Mouse (Mus musculus) naive thymus-derived CD4-positive, alpha-beta T cell, adult 2 months (primary cell): ENCODE data around the gene Lrrc27.

Experiments used
- DNase-seq: peaks from one replicate; pipeline ENCODE4 v3.0.0-alpha.2; 2011; ENCODE audit warnings: low read depth

Lrrc27 gene

DNA sequence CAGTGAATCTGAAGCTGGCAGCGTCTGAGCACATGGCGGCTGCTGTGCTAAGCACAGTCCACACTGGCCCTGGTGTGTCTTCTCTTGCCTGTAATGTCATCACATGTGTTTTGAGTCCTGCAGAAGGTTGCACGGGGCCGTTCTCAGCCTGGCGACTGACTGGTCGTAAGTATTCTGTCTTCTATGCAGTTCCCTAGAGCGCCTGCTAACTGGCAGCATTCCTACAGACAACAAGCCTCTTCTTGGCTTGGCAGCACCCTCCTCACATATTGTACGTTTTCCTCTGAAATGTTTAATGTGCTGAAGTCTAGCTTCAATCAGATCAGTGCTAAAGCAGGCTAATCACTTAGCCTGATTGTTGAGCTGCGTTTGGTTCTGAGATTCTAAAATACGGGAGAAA lies 62.8 kb downstream of the Lrrc27 start:
- DNase-seq: no peak

- no peak for DNase-seq
Observed at GRCm38 (mm10) chr7:139276150-139276549, 63.4 kb downstream of the Lrrc27 start.

GRCm38 (mm10) chr7:139277536-139277935 lies 64.7 kb downstream of the Lrrc27 start:
- DNase-seq: no peak

DNA sequence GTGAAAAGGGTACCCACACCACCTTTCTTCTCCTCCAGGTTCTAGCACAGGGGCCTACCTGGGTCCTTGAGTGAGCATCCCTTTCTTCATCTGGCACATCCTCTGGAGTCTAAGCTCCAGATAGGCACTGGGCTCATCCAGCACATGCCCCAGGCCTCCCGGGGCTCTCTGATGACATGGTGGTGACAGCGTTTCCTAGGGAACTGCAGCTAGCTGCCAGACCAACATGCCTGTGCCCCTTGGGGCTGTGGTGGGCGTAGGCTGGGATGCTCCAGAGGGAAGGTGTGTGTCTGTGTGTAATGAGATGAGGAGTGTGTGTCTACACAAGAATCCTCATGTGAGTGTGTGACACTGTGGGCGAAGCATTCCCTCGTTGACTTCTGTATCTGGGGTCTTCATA lies 66.8 kb downstream of the Lrrc27 start:
- no peak for DNase-seq

DNA sequence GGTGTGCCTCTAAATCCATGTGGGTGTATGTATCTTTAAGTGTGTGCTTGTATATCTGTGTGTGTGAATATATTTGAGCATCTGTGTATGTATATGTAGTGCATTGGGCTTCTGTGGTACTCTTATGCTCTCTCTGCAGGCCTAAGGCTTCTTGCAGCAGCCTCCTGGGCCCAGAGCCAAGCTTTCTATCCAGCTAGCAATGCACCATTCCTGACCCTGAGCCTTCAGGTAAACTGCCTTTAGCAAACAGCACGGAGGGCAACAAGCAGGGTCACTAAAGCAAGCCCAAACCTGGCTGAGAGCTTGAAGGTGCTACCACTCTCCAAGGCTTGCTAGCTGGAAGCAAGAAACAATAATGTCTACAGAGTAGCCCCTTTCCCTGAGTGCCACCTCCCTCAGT lies 67.3 kb downstream of the Lrrc27 start:
- no peak for DNase-seq

DNA sequence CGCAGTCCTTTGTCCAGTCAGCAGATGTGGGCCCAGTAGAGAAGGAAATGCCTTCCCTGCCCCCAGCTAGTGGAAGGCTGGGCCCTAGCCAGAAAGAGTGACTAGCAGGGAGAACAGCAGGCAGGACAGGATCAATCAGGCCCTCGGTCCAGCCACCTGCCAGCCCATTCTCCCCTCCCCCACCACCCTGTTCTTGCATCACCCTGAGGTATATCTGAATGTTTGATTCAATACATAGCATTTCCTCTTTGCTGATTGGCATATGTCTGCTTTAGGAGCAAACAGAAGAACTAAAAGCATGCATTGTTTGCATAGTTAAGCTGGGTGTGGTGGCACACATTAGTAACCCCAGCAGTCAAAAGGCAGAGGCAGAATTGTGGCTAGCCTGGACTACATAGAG lies 68.4 kb downstream of the Lrrc27 start:
- no peak for DNase-seq

DNA sequence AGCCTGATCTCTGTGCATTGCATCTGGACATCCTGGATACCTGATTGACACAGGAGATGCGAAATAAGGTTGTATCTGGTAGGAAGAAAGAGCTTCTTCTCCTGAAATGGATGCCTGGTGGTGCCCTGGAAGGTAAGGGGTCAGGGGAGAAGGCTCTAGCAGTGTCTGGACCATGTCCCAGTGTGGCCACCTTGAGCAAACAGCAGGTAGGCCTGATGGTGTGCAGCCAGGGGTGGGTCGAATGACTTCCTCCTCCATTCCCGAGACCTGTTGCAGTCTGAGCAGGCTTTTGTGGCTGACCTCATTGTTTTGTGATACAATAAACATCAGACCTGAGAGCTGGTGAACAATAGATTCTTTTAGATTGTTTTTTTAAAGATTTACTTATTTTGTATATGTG lies 69.2 kb downstream of the Lrrc27 start:
- no peak for DNase-seq

DNA sequence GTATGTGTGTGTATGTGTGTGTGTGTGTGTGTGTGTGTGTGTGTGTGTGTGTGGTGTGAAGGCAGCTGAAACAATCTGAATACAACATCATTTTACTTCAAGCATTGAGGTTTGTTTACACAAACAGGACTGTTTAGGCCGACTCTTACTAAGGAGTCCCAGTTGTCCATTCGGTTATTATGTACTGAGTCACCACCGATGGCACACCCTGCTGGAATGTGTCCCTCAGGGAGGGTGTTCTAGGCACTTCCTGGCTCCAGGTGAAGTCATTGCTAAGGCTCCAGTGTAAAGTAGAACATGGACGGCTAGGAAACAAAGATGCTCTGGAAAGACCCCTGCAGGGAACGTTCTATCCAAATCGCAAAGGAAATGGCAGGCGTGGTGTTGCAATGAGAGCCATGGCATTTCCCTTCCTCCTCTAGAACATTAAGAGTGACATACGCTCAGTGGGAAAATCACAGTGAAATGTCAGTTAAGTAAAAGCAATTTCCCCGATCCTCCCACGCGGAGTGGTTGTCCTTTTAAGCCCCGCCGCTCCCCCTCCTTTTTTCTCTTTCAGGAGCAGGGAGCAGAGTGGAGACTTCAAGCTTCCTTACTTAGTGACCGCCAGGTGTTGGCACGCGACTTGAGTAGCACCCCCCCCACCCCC lies 72.6 kb downstream of the Lrrc27 start:
- DNase-seq: no peak

DNA sequence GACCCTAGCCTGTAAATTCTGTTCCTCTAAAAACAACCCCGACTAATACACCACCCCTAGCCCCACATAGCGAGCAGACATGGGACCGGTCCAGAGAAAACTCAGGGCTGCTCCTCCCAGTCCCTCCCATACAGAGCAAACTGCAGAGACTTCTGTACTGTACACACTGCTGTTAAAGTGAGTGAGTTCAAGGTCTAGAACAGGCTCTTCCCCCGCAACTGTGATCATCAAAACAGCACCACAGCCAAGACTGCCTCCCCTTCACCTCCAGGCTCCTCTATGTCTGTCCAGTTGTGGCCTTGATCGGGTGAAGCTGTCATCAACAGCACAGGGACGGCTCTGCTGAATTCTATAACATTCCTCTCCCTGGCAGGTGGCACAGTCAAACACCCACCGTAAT lies 75.8 kb downstream of the Lrrc27 start:
- no peak for DNase-seq
